Comparison of ENCODE assay signal across 9 mouse cellular contexts in genomic region chr4:140037784-140038387, GRCm38 (mm10).
DNase-seq lines count a peak whose midpoint lies in the region; ATAC-seq and TF ChIP-seq lines count a peak whose summit lies in the region.
"Had no signal": no experiment of that assay in that cellular context is flagged by ENCODE, and none has a peak within 500 bp of the region (broad histone marks: within the 10 kb centered on the region; RNA-seq: fewer than 3 reads in every experiment).

No protein-coding gene starts in this region.

- TF ChIP-seq CTCF in layer of hippocampus, adult 2 months (conservative IDR thresholded peaks at IDR 0.05), result no peak

- peaks cover 9% of the 10 kb centered on the region for H3K9me3 ChIP-seq in forebrain, embryonic 12.5 days
- H3K9me3 ChIP-seq: liver, embryonic 15.5 days had no signal

- peaks cover 67% of the 10 kb centered on the region for H3K27me3 ChIP-seq in forebrain, embryonic 12.5 days

- WGBS in forebrain, embryonic 12.5 days, result 2% methylated on average over 13 of the region's 13 CpGs

- peaks cover 28% of the 10 kb centered on the region for H3K4me1 ChIP-seq in forebrain, embryonic 12.5 days
- H3K4me1 ChIP-seq: liver, embryonic 15.5 days had no signal

- H3K9ac ChIP-seq in forebrain, embryonic 12.5 days, result no peak overlapping the region
- H3K9ac ChIP-seq: liver, embryonic 15.5 days had no signal

- peak; percentile 32 to 63 for DNase-seq in layer of hippocampus, adult 2 months (ENCODE audit: low spot score in 2 of 2)
- DNase-seq in layer of hippocampus, adult 9-10 months (ENCODE audit: low spot score), result no peak
- peak; percentile 27 for DNase-seq in heart, postnatal 4 days
- peak; percentile 55 to 61 for DNase-seq in layer of hippocampus, postnatal 10 days (ENCODE audit: low spot score in 2 of 2)
- DNase-seq in neural tube, embryonic 10.5 days (ENCODE audit: extremely low spot score, low spot score), result peak; percentile 27
- DNase-seq in urinary bladder, postnatal 36 days (ENCODE audit: low spot score in 2 of 2), result peak; percentile 10 to 80
- no peak for DNase-seq in spleen, postnatal 10 days (ENCODE audit: low spot score in 2 of 2)

- peak overlapping the region; percentile 31 for H3K4me2 ChIP-seq in forebrain, embryonic 12.5 days
- H3K4me2 ChIP-seq: liver, embryonic 15.5 days had no signal

- peak; percentile 69 for ATAC-seq in forebrain, embryonic 12.5 days (ENCODE audit: low FRiP score)

- H3K4me3 ChIP-seq in layer of hippocampus, adult 2 months, result no peak overlapping the region
- H3K4me3 ChIP-seq in forebrain, embryonic 12.5 days (replicated peaks), result no peak overlapping the region
- H3K4me3 ChIP-seq: liver, embryonic 15.5 days had no signal

- H3K27ac ChIP-seq in layer of hippocampus, adult 2 months, result peak overlapping the region; percentile 59; the same call in 1 of the 2 replicates
- H3K27ac ChIP-seq in forebrain, embryonic 12.5 days, result no peak overlapping the region
- H3K27ac ChIP-seq: liver, embryonic 15.5 days had no signal

- H3K36me3 ChIP-seq in forebrain, embryonic 12.5 days (replicated peaks), result no peaks in the 10 kb centered on the region
- H3K36me3 ChIP-seq: liver, embryonic 15.5 days had no signal

Comparison
In these comparisons a context has a peak if more than half of its experiments do, and no peak if none do; other contexts are left out.
1. DNase-seq: peak in layer of hippocampus, adult 2 months (2 of 2), heart, postnatal 4 days (single experiment), layer of hippocampus, postnatal 10 days (2 of 2), neural tube, embryonic 10.5 days (single experiment) and urinary bladder, postnatal 36 days (2 of 2); none in layer of hippocampus, adult 9-10 months (single experiment) and spleen, postnatal 10 days (0 of 2).